8 mouse cellular contexts compared by ENCODE assay signal in genomic region chr2:152734501-152734900, GRCm38 (mm10). TPM values are rescaled to one million over a fixed set of nuclear protein-coding genes. Genes with fewer than 3 reads are reported as not detected.
A peak's percentile ranks its signal among the peaks of the same experiment; 100 is the strongest.
DNase-seq lines count a peak whose midpoint lies in the region; ATAC-seq and TF ChIP-seq lines count a peak whose summit lies in the region.

No protein-coding gene starts in this region.

- H3K9me3 ChIP-seq in kidney, embryonic 14.5 days (ENCODE audit: control insufficient read depth, low read length) = no peaks in the 10 kb centered on the region
- H3K9me3 ChIP-seq in embryonic facial prominence, embryonic 12.5 days = no peaks in the 10 kb centered on the region
- H3K9me3 ChIP-seq in intestine, embryonic 15.5 days = no peaks in the 10 kb centered on the region
- no peaks in the 10 kb centered on the region for H3K9me3 ChIP-seq in midbrain, postnatal 0 days (ENCODE audit: low read length)

- no peak for ATAC-seq in kidney, embryonic 14.5 days (ENCODE audit: low FRiP score, low TSS enrichment)
- ATAC-seq in embryonic facial prominence, embryonic 12.5 days (ENCODE audit: insufficient number of reproducible peaks, insufficient read depth, low FRiP score, low TSS enrichment) = no peak; the same call in 1 of the 2 replicates
- ATAC-seq in intestine, embryonic 15.5 days = no peak
- peak; percentile 18; the same call in 1 of the 2 replicates for ATAC-seq in midbrain, postnatal 0 days (ENCODE audit: low FRiP score)

- no peak for DNase-seq in kidney, postnatal 14 days
- no peak for DNase-seq in midbrain, postnatal 0 days (ENCODE audit: low spot score)
- DNase-seq in ovary, postnatal 36 days (ENCODE audit: low spot score) = no peak
- no peak for DNase-seq in left cerebral cortex, postnatal 4 days
- no peak for DNase-seq in left cerebral cortex, postnatal 36 days (ENCODE audit: low spot score in 2 of 2)

- WGBS in kidney, embryonic 14.5 days = 14% methylated on average over 10 of the region's 10 CpGs
- WGBS in embryonic facial prominence, embryonic 12.5 days = 8% methylated on average over 10 of the region's 10 CpGs
- WGBS in intestine, embryonic 15.5 days = 9% methylated on average over 10 of the region's 10 CpGs
- 9% methylated on average over 10 of the region's 10 CpGs for WGBS in midbrain, postnatal 0 days

- no peaks in the 10 kb centered on the region for H3K27me3 ChIP-seq in kidney, embryonic 14.5 days (ENCODE audit: control insufficient read depth, insufficient read depth, low read length)
- H3K27me3 ChIP-seq in embryonic facial prominence, embryonic 12.5 days = no peaks in the 10 kb centered on the region
- H3K27me3 ChIP-seq in intestine, embryonic 15.5 days (replicated peaks) = no peaks in the 10 kb centered on the region
- H3K27me3 ChIP-seq in midbrain, postnatal 0 days (ENCODE audit: insufficient read depth, low read length) = no peaks in the 10 kb centered on the region

- peaks cover 43% of the 10 kb centered on the region for H3K4me1 ChIP-seq in kidney, embryonic 14.5 days (ENCODE audit: control insufficient read depth, insufficient read depth, low read length)
- H3K4me1 ChIP-seq in embryonic facial prominence, embryonic 12.5 days = peaks cover 34% of the 10 kb centered on the region
- peaks cover 46% of the 10 kb centered on the region for H3K4me1 ChIP-seq in intestine, embryonic 15.5 days (replicated peaks)
- H3K4me1 ChIP-seq in midbrain, postnatal 0 days (ENCODE audit: insufficient read depth, low read length) = peaks cover 3% of the 10 kb centered on the region; the same call in 1 of the 2 replicates

- TF ChIP-seq CTCF in midbrain, postnatal 0 days (IDR thresholded peaks at IDR 0.05) = no peak

- H3K4me2 ChIP-seq in kidney, embryonic 14.5 days (replicated peaks; ENCODE audit: low read depth, low read length) = peak overlapping the region; percentile 90
- peak overlapping the region; percentile 90 for H3K4me2 ChIP-seq in embryonic facial prominence, embryonic 12.5 days (replicated peaks)
- peak overlapping the region; percentile 86 for H3K4me2 ChIP-seq in intestine, embryonic 15.5 days (replicated peaks)
- peak overlapping the region; percentile 85 for H3K4me2 ChIP-seq in midbrain, postnatal 0 days (ENCODE audit: low read depth, low read length, poor library complexity, severe bottlenecking)

- peak overlapping the region; percentile 92 for H3K4me3 ChIP-seq in kidney, embryonic 14.5 days (ENCODE audit: low read length)
- H3K4me3 ChIP-seq in embryonic facial prominence, embryonic 12.5 days = peak overlapping the region; percentile 68
- H3K4me3 ChIP-seq in intestine, embryonic 15.5 days (replicated peaks) = peak overlapping the region; percentile 76
- H3K4me3 ChIP-seq in midbrain, postnatal 0 days (ENCODE audit: low read depth, low read length) = peak overlapping the region; percentile 45

- H3K9ac ChIP-seq in kidney, embryonic 14.5 days (ENCODE audit: low read depth, low read length) = peak overlapping the region; percentile 55
- H3K9ac ChIP-seq in embryonic facial prominence, embryonic 12.5 days = peak overlapping the region; percentile 27; the same call in 1 of the 2 replicates
- no peak overlapping the region for H3K9ac ChIP-seq in intestine, embryonic 15.5 days
- no peak overlapping the region; the same call in 1 of the 2 replicates for H3K9ac ChIP-seq in midbrain, postnatal 0 days (replicated peaks; ENCODE audit: low read length, poor library complexity, severe bottlenecking)

- peaks cover 3% of the 10 kb centered on the region; the same call in 1 of the 2 replicates for H3K36me3 ChIP-seq in kidney, embryonic 14.5 days (ENCODE audit: control insufficient read depth, insufficient read depth, low read length)
- H3K36me3 ChIP-seq in embryonic facial prominence, embryonic 12.5 days = no peaks in the 10 kb centered on the region
- H3K36me3 ChIP-seq in intestine, embryonic 15.5 days = no peaks in the 10 kb centered on the region
- H3K36me3 ChIP-seq in midbrain, postnatal 0 days (ENCODE audit: insufficient read depth, low read length) = no peaks in the 10 kb centered on the region

- intact Hi-C loops in left cerebral cortex, postnatal 4 days (cut with DNase I) = no loop called here
- intact Hi-C loops in left cerebral cortex, postnatal 36 days (cut with DNase I) = no loop called here

- H3K27ac ChIP-seq in kidney, embryonic 14.5 days (ENCODE audit: low read depth, low read length) = peak overlapping the region; percentile 85
- H3K27ac ChIP-seq in embryonic facial prominence, embryonic 12.5 days = peak overlapping the region; percentile 94
- H3K27ac ChIP-seq in intestine, embryonic 15.5 days = peak overlapping the region; percentile 95
- H3K27ac ChIP-seq in midbrain, postnatal 0 days (ENCODE audit: low read depth, low read length) = no peak overlapping the region; the same call in 1 of the 2 replicates

RNA-seq across cellular contexts. Expression of gene Id1, which starts 1.6 kb away (rescaled TPM):
- polyA plus RNA-seq in kidney, embryonic 14.5 days (2014; fragmentation: Nextera tagmentation; extraction: Ambion mirVana) = 129 and 178 TPM in 2 replicates
- polyA plus RNA-seq in embryonic facial prominence, embryonic 12.5 days (2016; fragmentation: Nextera tagmentation; extraction: Ambion mirVana) = 168 and 170 TPM in 2 replicates
- 102 and 116 TPM in 2 replicates for polyA plus RNA-seq in intestine, embryonic 15.5 days (2015; fragmentation: Nextera tagmentation; extraction: Ambion mirVana)
- 69.6 and 71.7 TPM in 2 replicates for total RNA-seq in midbrain, postnatal 0 days (2014; rRNA removed)
- 52.6 and 58.3 TPM in 2 replicates for polyA plus RNA-seq in midbrain, postnatal 0 days (2015; fragmentation: Nextera tagmentation; extraction: Ambion mirVana)
- 10 to 100 TPM; 25.6 to 27.6 TPM for total RNA-seq in left cerebral cortex, postnatal 4 days (2021)
- 10 to 100 TPM; 22.9 to 23.9 TPM for total RNA-seq in left cerebral cortex, postnatal 36 days (2021)

RNA-seq across cellular contexts. Expression of gene Cox4i2, which starts 19.5 kb away (rescaled TPM):
- polyA plus RNA-seq in kidney, embryonic 14.5 days (2014; fragmentation: Nextera tagmentation; extraction: Ambion mirVana) = 12.1 and 18.8 TPM in 2 replicates
- 14.3 and 14.5 TPM in 2 replicates for polyA plus RNA-seq in embryonic facial prominence, embryonic 12.5 days (2016; fragmentation: Nextera tagmentation; extraction: Ambion mirVana)
- 12.2 and 14.2 TPM in 2 replicates for polyA plus RNA-seq in intestine, embryonic 15.5 days (2015; fragmentation: Nextera tagmentation; extraction: Ambion mirVana)
- 2.0 and 6.8 TPM in 2 replicates for total RNA-seq in midbrain, postnatal 0 days (2014; rRNA removed)
- polyA plus RNA-seq in midbrain, postnatal 0 days (2015; fragmentation: Nextera tagmentation; extraction: Ambion mirVana) = 3.3 and 4.5 TPM in 2 replicates
- total RNA-seq in left cerebral cortex, postnatal 4 days (2021) = 1 to 10 TPM; 1.7 to 1.9 TPM
- 1 to 10 TPM; 1.7 to 1.8 TPM for total RNA-seq in left cerebral cortex, postnatal 36 days (2021)

RNA-seq across cellular contexts. Expression of gene Mcts2, which starts 47.7 kb away (rescaled TPM):
- 35.4 and 40.8 TPM in 2 replicates for polyA plus RNA-seq in kidney, embryonic 14.5 days (2014; fragmentation: Nextera tagmentation; extraction: Ambion mirVana)
- polyA plus RNA-seq in embryonic facial prominence, embryonic 12.5 days (2016; fragmentation: Nextera tagmentation; extraction: Ambion mirVana) = 36.4 and 38.9 TPM in 2 replicates
- 26.3 and 26.8 TPM in 2 replicates for polyA plus RNA-seq in intestine, embryonic 15.5 days (2015; fragmentation: Nextera tagmentation; extraction: Ambion mirVana)
- 14.5 and 21.8 TPM in 2 replicates for total RNA-seq in midbrain, postnatal 0 days (2014; rRNA removed)
- 28.0 and 28.1 TPM in 2 replicates for polyA plus RNA-seq in midbrain, postnatal 0 days (2015; fragmentation: Nextera tagmentation; extraction: Ambion mirVana)
- 10 to 100 TPM; 30.4 to 32.5 TPM for total RNA-seq in left cerebral cortex, postnatal 4 days (2021)
- 10 to 100 TPM; 17.0 to 18.9 TPM for total RNA-seq in left cerebral cortex, postnatal 36 days (2021)

Comparison
In these comparisons a context has a peak if more than half of its experiments do, and no peak if none do; other contexts are left out.
1. H3K9ac ChIP-seq: peak in kidney, embryonic 14.5 days (single experiment) and embryonic facial prominence, embryonic 12.5 days (single experiment); none in intestine, embryonic 15.5 days (single experiment) and midbrain, postnatal 0 days (single experiment).
2. Peak in every context shown above with its lines, with median percentiles within 50 percentile points of each other: H3K4me2 ChIP-seq and H3K4me3 ChIP-seq.